Mouse (Mus musculus) hindbrain, embryonic 16.5 days (tissue): ENCODE measurements around the gene Il17rd. TPM values are rescaled to one million over a fixed set of nuclear protein-coding genes. Genes with fewer than 3 reads are reported as not detected.

Source experiments
- ATAC-seq: fragments of 200-750 bp; cut with Nextera tagmentation; 2 replicates; pipeline ENCODE4 v1.8.0; 2017; ENCODE audit warnings: moderate TSS enrichment, moderate library complexity
- H3K27ac ChIP-seq: fragments of 300-500 bp; sonication (generic); 2 replicates; pipeline ENCODE4 v1.5.1; 2014; ENCODE audit warnings: low read depth, mild to moderate bottlenecking, control low read depth, low read length, moderate library complexity
- H3K27me3 ChIP-seq: fragments of 300-500 bp; sonication (generic); replicated peaks from 2 replicates; pipeline ENCODE4 v1.6.1; 2014; ENCODE audit warnings: low read length; ENCODE audit not compliant: control insufficient read depth, insufficient read depth
- H3K36me3 ChIP-seq: fragments of 300-500 bp; sonication (generic); 2 replicates; pipeline ENCODE4 v1.6.1; 2014; ENCODE audit warnings: mild to moderate bottlenecking, low read length, moderate library complexity, mixed read lengths; ENCODE audit not compliant: control insufficient read depth, insufficient read depth
- H3K4me1 ChIP-seq: fragments of 300-500 bp; sonication (generic); 2 replicates; pipeline ENCODE4 v1.6.1; 2014; ENCODE audit warnings: low read depth, low read length; ENCODE audit not compliant: control insufficient read depth, insufficient read depth
- H3K4me2 ChIP-seq: fragments of 300-500 bp; sonication (generic); 2 replicates; pipeline ENCODE4 v1.6.1; 2014; ENCODE audit warnings: mild to moderate bottlenecking, low read length, control low read depth, moderate library complexity
- H3K4me3 ChIP-seq: fragments of 300-500 bp; sonication (generic); 2 replicates; pipeline ENCODE4 v1.5.1; 2014; ENCODE audit warnings: mild to moderate bottlenecking, low read length, control low read depth, moderate library complexity
- H3K9ac ChIP-seq: fragments of 300-500 bp; sonication (generic); 2 replicates; pipeline ENCODE4 v1.6.1; 2014; ENCODE audit warnings: low read depth, mild to moderate bottlenecking, control low read depth, low read length, moderate library complexity
- H3K9me3 ChIP-seq: fragments of 300-500 bp; sonication (generic); 2 replicates; pipeline ENCODE4 v1.6.1; 2014; ENCODE audit warnings: mild to moderate bottlenecking, low read length, moderate library complexity; ENCODE audit not compliant: control insufficient read depth
- WGBS: fragments of 180-500 bp; shearing (Covaris S2); extraction: QIAGEN DNeasy Blood & Tissue Kit; methylation state at CpG from one replicate; pipeline ENCODE4 v1.1.7; 2014; 5-methylcytosine and 5-hydroxymethylcytosine counted together
- polyA plus RNA-seq: library from polyadenylated mRNA; unstranded; fragments of >200 nt; fragmentation: Nextera tagmentation; extraction: Ambion mirVana; gene quantifications from 2 replicates; pipeline ENCODE4 v1.2.1, GENCODE M21; 2015

The Il17rd gene
- 2.5 and 2.8 TPM in 2 replicates for polyA plus RNA-seq

DNA sequence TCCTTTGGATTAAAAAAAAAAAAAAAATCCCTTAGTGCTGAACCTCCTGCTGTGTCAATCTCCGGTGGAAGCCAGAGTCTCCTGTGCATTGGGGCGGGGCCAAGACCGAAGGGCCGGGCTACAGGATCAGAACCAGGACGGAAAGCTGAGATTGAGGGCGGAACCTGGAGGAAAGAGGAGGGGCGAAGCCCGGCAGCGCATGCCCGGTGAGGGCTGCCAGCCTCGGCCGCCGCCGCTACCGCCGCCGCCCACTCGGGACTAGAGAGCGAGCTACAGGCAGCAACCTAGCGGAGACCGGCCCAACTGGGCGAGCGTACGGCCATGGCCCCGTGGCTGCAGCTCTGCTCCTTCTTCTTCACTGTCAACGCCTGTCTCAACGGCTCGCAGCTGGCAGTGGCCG, at the start of gene Il17rd:
Il17rd (plus strand) TSS at position 159 of the 400 bp plus-strand sequence.
- H3K27me3 ChIP-seq = peaks cover 3% of the 10 kb centered on the region
- ATAC-seq = peak; percentile 95
- under 1% methylated on average over 25 of the region's 29 CpGs for WGBS
- H3K27ac ChIP-seq = peak within 1 kb of the TSS; percentile 81
- H3K9me3 ChIP-seq = no peaks in the 10 kb centered on the region
- H3K36me3 ChIP-seq = no peaks in the 10 kb centered on the region
- H3K4me2 ChIP-seq = peak within 1 kb of the TSS; percentile 96
- peak within 1 kb of the TSS; percentile 99 for H3K4me3 ChIP-seq
- H3K9ac ChIP-seq = peak within 1 kb of the TSS; percentile 87
- H3K4me1 ChIP-seq = peaks cover 10% of the 10 kb centered on the region

GRCm38 (mm10) chr14:26991622-26992021, 47.1 kb upstream of the Il17rd start:
- no peak for ATAC-seq
- no peaks in the 10 kb centered on the region for H3K9me3 ChIP-seq
- H3K9ac ChIP-seq = no peak overlapping the region
- H3K27ac ChIP-seq = no peak overlapping the region
- H3K4me3 ChIP-seq = no peak overlapping the region
- 63% methylated on average over 18 of the region's 18 CpGs for WGBS
- H3K27me3 ChIP-seq = no peaks in the 10 kb centered on the region
- no peak overlapping the region for H3K4me2 ChIP-seq
- H3K4me1 ChIP-seq = peaks cover 3% of the 10 kb centered on the region; the same call in 1 of the 2 replicates
- H3K36me3 ChIP-seq = no peaks in the 10 kb centered on the region

GRCm38 (mm10) chr14:26993427-26993826, 45.3 kb upstream of the Il17rd start:
- Histone ChIP-seq H3K4me3 (no peak overlapping the region), H3K9me3 (no peaks in the 10 kb centered on the region), H3K27me3 (no peaks in the 10 kb centered on the region), H3K9ac (no peak overlapping the region), H3K27ac (no peak overlapping the region), H3K4me2 (no peak overlapping the region), H3K4me1 (peaks cover 3% of the 10 kb centered on the region; the same call in 1 of the 2 replicates), H3K36me3 (no peaks in the 10 kb centered on the region)
- no peak for ATAC-seq
- WGBS = 76% methylated on average over 3 of the region's 3 CpGs

GRCm38 (mm10) chr14:26994211-26994741, 44.5 kb upstream of the Il17rd start, which contains the start of gene Hesx1:
Gene Hesx1, plus strand, starts transcription at chr14:26994416.
- Histone ChIP-seq H3K27ac (no peak within 1 kb of the TSS; the same call in 1 of the 2 replicates), H3K4me3 (peak within 1 kb of the TSS; percentile 35), H3K9ac (peak within 1 kb of the TSS; percentile 9; the same call in 1 of the 2 replicates), H3K4me2 (peak within 1 kb of the TSS; percentile 58), H3K9me3 (no peaks in the 10 kb centered on the region), H3K27me3 (no peaks in the 10 kb centered on the region), H3K36me3 (no peaks in the 10 kb centered on the region), H3K4me1 (peaks cover 3% of the 10 kb centered on the region; the same call in 1 of the 2 replicates)
- ATAC-seq = peak; percentile 54; the same call in 1 of the 2 replicates
- 8% methylated on average over 16 of the region's 16 CpGs for WGBS

- H3K9ac ChIP-seq = no peak overlapping the region
- H3K27me3 ChIP-seq = no peaks in the 10 kb centered on the region
- H3K9me3 ChIP-seq = no peaks in the 10 kb centered on the region
- H3K27ac ChIP-seq = no peak overlapping the region
- peaks cover 3% of the 10 kb centered on the region; the same call in 1 of the 2 replicates for H3K4me1 ChIP-seq
- no peak overlapping the region for H3K4me3 ChIP-seq
- no peak for ATAC-seq
- H3K4me2 ChIP-seq = no peak overlapping the region
- H3K36me3 ChIP-seq = no peaks in the 10 kb centered on the region
These were observed 42.5 kb upstream of the Il17rd start for GRCm38 (mm10) chr14:26996257-26996656.

- no peak overlapping the region for H3K9ac ChIP-seq
- H3K27ac ChIP-seq = no peak overlapping the region
- no peak for ATAC-seq
- 0 out of 2 replicates have a peak overlapping the region, but pooled peaks have one; percentile 23 for H3K4me2 ChIP-seq
- 2% methylated on average over 11 of the region's 11 CpGs for WGBS
- no peaks in the 10 kb centered on the region for H3K9me3 ChIP-seq
- H3K36me3 ChIP-seq = no peaks in the 10 kb centered on the region
- no peak overlapping the region for H3K4me3 ChIP-seq
- H3K27me3 ChIP-seq = no peaks in the 10 kb centered on the region
- H3K4me1 ChIP-seq = no peaks in the 10 kb centered on the region
These were observed 38.4 kb upstream of the Il17rd start for GRCm38 (mm10) chr14:27000386-27000785.

GRCm38 (mm10) chr14:27004906-27005305, 33.8 kb upstream of the Il17rd start:
- H3K27ac ChIP-seq = no peak overlapping the region
- H3K36me3 ChIP-seq = no peaks in the 10 kb centered on the region
- no peaks in the 10 kb centered on the region for H3K4me1 ChIP-seq
- no peak overlapping the region for H3K9ac ChIP-seq
- WGBS = 77% methylated on average over 7 of the region's 7 CpGs
- no peak overlapping the region for H3K4me2 ChIP-seq
- no peaks in the 10 kb centered on the region for H3K27me3 ChIP-seq
- no peak overlapping the region for H3K4me3 ChIP-seq
- H3K9me3 ChIP-seq = no peaks in the 10 kb centered on the region
- no peak for ATAC-seq

- H3K4me2 ChIP-seq = no peak overlapping the region
- H3K4me1 ChIP-seq = no peaks in the 10 kb centered on the region
- no peaks in the 10 kb centered on the region for H3K9me3 ChIP-seq
- no peaks in the 10 kb centered on the region for H3K36me3 ChIP-seq
- H3K27me3 ChIP-seq = no peaks in the 10 kb centered on the region
- H3K9ac ChIP-seq = no peak overlapping the region
- no peak overlapping the region for H3K4me3 ChIP-seq
- WGBS = 29% methylated on average over 6 of the region's 6 CpGs
- H3K27ac ChIP-seq = no peak overlapping the region
- no peak for ATAC-seq
These were observed 32.8 kb upstream of the Il17rd start for GRCm38 (mm10) chr14:27005937-27006336.

DNA sequence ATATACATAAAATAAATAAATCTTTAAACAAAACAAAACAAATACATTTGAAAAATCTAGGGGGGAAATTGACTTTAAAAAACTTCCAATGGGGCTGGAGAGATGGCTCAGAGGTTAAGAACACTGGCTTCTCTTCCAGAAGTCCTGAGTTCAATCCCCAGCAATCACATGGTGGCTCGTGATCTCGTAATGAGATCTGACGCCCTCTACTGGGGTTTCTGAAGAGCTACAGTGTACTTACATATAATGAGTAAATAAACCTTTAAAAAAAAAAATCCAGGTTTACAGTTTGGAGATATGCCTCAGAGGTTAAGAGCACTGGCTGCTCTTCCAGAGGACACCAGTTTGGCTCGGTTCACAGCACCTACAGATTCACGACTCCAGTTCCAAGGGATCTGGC, 27.2 kb upstream of the Il17rd start:
- ATAC-seq = no peak
- no peaks in the 10 kb centered on the region for H3K9me3 ChIP-seq
- WGBS = 80% methylated on average over 5 of the region's 5 CpGs

More for the DNA sequence above, 27.2 kb upstream of the Il17rd start:
- Histone ChIP-seq H3K9ac (no peak overlapping the region), H3K27me3 (no peaks in the 10 kb centered on the region), H3K36me3 (no peaks in the 10 kb centered on the region), H3K4me3 (no peak overlapping the region), H3K27ac (no peak overlapping the region), H3K4me1 (no peaks in the 10 kb centered on the region), H3K4me2 (no peak overlapping the region)
